Mouse (Mus musculus): ENCODE measurements around the gene B3gnt2.

DNA sequence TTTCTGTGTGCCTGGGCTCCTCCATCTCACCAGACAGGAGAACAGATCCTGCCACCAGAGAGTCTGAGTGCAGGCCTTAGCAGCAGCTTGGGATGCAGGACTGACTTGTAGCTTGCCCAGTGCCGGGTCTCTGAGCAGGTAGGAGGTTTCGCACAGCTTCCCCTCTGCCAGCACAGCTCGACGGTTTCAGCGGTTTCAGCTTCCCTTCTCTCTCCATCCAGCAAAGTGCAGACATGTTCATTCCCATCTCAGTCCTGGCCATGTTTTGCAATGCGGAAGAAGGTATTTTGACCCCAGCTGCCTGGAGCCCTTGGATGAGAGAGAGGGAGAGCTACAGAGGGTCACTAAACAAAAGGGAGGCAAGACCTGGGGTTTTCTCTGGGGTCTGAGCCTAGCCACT is 30.1 kb downstream of the B3gnt2 start:
- no peak for TF ChIP-seq NRF1 (IDR thresholded peaks at IDR 0.05; ENCODE audit: insufficient read depth, low read depth, low read length, poor library complexity, severe bottlenecking)
- no peak for TF ChIP-seq CTCF (IDR thresholded peaks at IDR 0.05 in 2 of 3, conservative IDR thresholded peaks at IDR 0.05 in 1 of 3; ENCODE audit: control insufficient read depth in 1 of 3, insufficient read depth in 1 of 3, low read depth in 2 of 3, low read length in 3 of 3, poor library complexity in 1 of 3, severe bottlenecking in 1 of 3)
- no peak for TF ChIP-seq MAFK (IDR thresholded peaks at IDR 0.05; ENCODE audit: borderline replicate concordance, low read depth, low read length)
- no peak for TF ChIP-seq KAT2A (conservative IDR thresholded peaks at IDR 0.05; ENCODE audit: low read depth, low read length)
- no peak for TF ChIP-seq CHD2 (IDR thresholded peaks at IDR 0.05; ENCODE audit: low read length)
- no peak for TF ChIP-seq POLR2A (IDR thresholded peaks at IDR 0.05; ENCODE audit: control insufficient read depth in 1 of 2, insufficient read depth in 1 of 2, low read depth in 1 of 2, low read length in 2 of 2, poor library complexity in 1 of 2)
- TF ChIP-seq BHLHE40 (IDR thresholded peaks at IDR 0.05; ENCODE audit: borderline replicate concordance, low read depth, low read length), result no peak
- TF ChIP-seq HCFC1 (IDR thresholded peaks at IDR 0.05; ENCODE audit: low read depth, low read length), result no peak
- TF ChIP-seq MAX (IDR thresholded peaks at IDR 0.05; ENCODE audit: low read length), result no peak
